Mouse (Mus musculus): ENCODE measurements around the gene Brap. TPM values are rescaled to one million over a fixed set of nuclear protein-coding genes. Genes with fewer than 3 reads are reported as not detected.
A peak's percentile ranks its signal among the peaks of the same experiment; 100 is the strongest.

Brap gene
- polyA plus RNA-seq, 1 experiment = 31.9 TPM

DNA sequence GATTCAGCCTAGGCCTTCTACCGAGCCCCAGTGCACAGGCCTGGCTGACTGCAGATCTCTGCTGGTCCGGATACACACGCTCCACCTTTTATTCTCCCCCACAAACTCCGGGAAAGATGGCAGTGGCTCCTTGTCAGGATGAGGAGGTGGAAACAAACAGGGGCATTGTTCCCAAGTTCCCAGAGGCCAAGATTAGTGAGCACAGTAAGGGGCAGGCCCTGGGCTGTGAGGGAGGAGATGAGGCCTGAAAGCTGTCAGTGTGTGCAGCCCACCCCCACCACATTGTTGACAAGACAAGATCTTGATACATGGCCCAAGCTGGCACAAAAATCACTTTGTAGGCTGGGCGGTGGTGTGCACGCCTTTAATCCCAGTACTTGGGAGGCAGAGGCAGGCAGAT is 36.4 kb downstream of the Brap start:
- no peak for TF ChIP-seq EP300 (IDR thresholded peaks at IDR 0.05; ENCODE audit: insufficient read depth, low read depth, low read length)
- no peak for TF ChIP-seq CTCF (IDR thresholded peaks at IDR 0.05; ENCODE audit: low read depth, low read length)
- no peak for TF ChIP-seq POLR2A (IDR thresholded peaks at IDR 0.05; ENCODE audit: insufficient read depth, low read length)
- Histone ChIP-seq H3K9ac (ENCODE audit: low read depth, poor library complexity, severe bottlenecking) (no peak overlapping the region), H3K4me3 (ENCODE audit: low read depth, low read length) (no peak overlapping the region), H3K27ac (ENCODE audit: insufficient read depth, low read length) (no peak overlapping the region), H3K27me3 (ENCODE audit: control insufficient read depth, insufficient read depth, low read length, poor library complexity, severe bottlenecking) (no peaks in the 10 kb centered on the region), H3K9me3 (replicated peaks; ENCODE audit: control insufficient read depth, insufficient read depth, low read length, poor library complexity, severe bottlenecking) (no peaks in the 10 kb centered on the region), H3K36me3 (ENCODE audit: control insufficient read depth, insufficient read depth, low read length, poor library complexity, severe bottlenecking) (no peaks in the 10 kb centered on the region), H3K4me1 (ENCODE audit: control insufficient read depth, insufficient read depth, low read length) (peaks cover 4% of the 10 kb centered on the region)

DNA sequence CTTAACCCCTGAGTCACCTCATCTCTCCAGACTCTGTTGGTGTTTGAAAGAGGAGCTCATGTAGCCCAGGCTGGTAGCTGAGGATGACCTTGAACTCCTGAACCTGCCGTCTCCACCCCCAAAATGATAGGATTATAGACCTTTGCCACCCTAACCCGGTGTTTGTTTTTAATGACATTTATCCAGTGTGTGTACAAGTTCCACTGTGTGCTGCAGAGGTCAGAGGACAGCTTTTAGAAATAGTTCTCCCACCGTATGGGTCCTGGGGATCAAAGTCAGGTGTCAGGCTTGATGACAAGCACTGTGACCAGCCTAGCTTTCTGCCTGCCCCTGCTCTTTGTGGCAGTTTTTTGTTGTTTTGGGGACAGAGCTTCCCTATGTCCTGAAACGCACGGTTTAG is 39.5 kb downstream of the Brap start:
- Histone ChIP-seq H3K9ac (ENCODE audit: low read depth, poor library complexity, severe bottlenecking) (0 out of 2 replicates have a peak overlapping the region, but pooled peaks have one; percentile 63), H3K4me1 (ENCODE audit: control insufficient read depth, insufficient read depth, low read length) (peaks cover 6% of the 10 kb centered on the region), H3K9me3 (replicated peaks; ENCODE audit: control insufficient read depth, insufficient read depth, low read length, poor library complexity, severe bottlenecking) (no peaks in the 10 kb centered on the region), H3K36me3 (ENCODE audit: control insufficient read depth, insufficient read depth, low read length, poor library complexity, severe bottlenecking) (no peaks in the 10 kb centered on the region), H3K27ac (ENCODE audit: insufficient read depth, low read length) (no peak overlapping the region), H3K4me3 (ENCODE audit: low read depth, low read length) (no peak overlapping the region), H3K27me3 (ENCODE audit: control insufficient read depth, insufficient read depth, low read length, poor library complexity, severe bottlenecking) (no peaks in the 10 kb centered on the region)
- no peak for TF ChIP-seq CTCF (IDR thresholded peaks at IDR 0.05; ENCODE audit: low read depth, low read length)
- TF ChIP-seq EP300 (IDR thresholded peaks at IDR 0.05; ENCODE audit: insufficient read depth, low read depth, low read length) = no peak
- TF ChIP-seq POLR2A (IDR thresholded peaks at IDR 0.05; ENCODE audit: insufficient read depth, low read length) = no peak

DNA sequence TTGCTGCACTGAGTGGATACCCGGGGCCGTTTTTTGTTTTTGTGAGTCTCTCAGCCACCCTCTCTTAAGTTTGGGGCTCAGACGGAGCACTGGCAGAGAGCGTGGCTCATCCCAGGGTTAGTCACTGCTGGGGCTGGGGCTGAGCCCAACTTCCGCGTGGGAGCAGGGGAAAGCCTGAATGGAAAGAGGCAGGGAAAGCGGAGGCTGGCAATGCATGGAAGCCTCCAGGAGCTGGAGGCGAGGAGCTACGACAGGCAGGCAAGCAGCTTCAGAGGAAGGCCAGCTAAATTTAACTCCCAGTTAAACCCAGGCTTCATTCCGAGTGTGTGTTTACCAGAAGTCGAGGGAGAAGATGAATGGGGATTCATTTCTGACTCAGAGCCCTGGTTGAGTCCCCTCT is 40.1 kb downstream of the Brap start:
- no peaks in the 10 kb centered on the region for H3K27me3 ChIP-seq (ENCODE audit: control insufficient read depth, insufficient read depth, low read length, poor library complexity, severe bottlenecking)
- no peak overlapping the region for H3K4me3 ChIP-seq (ENCODE audit: low read depth, low read length)
- no peaks in the 10 kb centered on the region for H3K9me3 ChIP-seq (replicated peaks; ENCODE audit: control insufficient read depth, insufficient read depth, low read length, poor library complexity, severe bottlenecking)
- no peak overlapping the region for H3K27ac ChIP-seq (ENCODE audit: insufficient read depth, low read length)
- H3K4me1 ChIP-seq (ENCODE audit: control insufficient read depth, insufficient read depth, low read length) = peaks cover 6% of the 10 kb centered on the region
- H3K36me3 ChIP-seq (ENCODE audit: control insufficient read depth, insufficient read depth, low read length, poor library complexity, severe bottlenecking) = no peaks in the 10 kb centered on the region
- TF ChIP-seq POLR2A (IDR thresholded peaks at IDR 0.05; ENCODE audit: insufficient read depth, low read length) (no peak), EP300 (IDR thresholded peaks at IDR 0.05; ENCODE audit: insufficient read depth, low read depth, low read length) (no peak), CTCF (IDR thresholded peaks at IDR 0.05; ENCODE audit: low read depth, low read length) (no peak)
- H3K9ac ChIP-seq (ENCODE audit: low read depth, poor library complexity, severe bottlenecking) = peak overlapping the region; percentile 63

- no peaks in the 10 kb centered on the region for H3K9me3 ChIP-seq (replicated peaks; ENCODE audit: control insufficient read depth, insufficient read depth, low read length, poor library complexity, severe bottlenecking)
- no peak overlapping the region for H3K4me3 ChIP-seq (ENCODE audit: low read depth, low read length)
- no peaks in the 10 kb centered on the region for H3K27me3 ChIP-seq (ENCODE audit: control insufficient read depth, insufficient read depth, low read length, poor library complexity, severe bottlenecking)
- H3K4me1 ChIP-seq (ENCODE audit: control insufficient read depth, insufficient read depth, low read length) = peaks cover 6% of the 10 kb centered on the region
- H3K27ac ChIP-seq (ENCODE audit: insufficient read depth, low read length) = no peak overlapping the region
- H3K36me3 ChIP-seq (ENCODE audit: control insufficient read depth, insufficient read depth, low read length, poor library complexity, severe bottlenecking) = no peaks in the 10 kb centered on the region
- no peak overlapping the region for H3K9ac ChIP-seq (ENCODE audit: low read depth, poor library complexity, severe bottlenecking)
- no peak for TF ChIP-seq POLR2A (IDR thresholded peaks at IDR 0.05; ENCODE audit: insufficient read depth, low read length)
Observed at GRCm38 (mm10) chr5:121701111-121701769, 40.9 kb downstream of the Brap start.

- Histone ChIP-seq H3K27me3 (ENCODE audit: control insufficient read depth, insufficient read depth, low read length, poor library complexity, severe bottlenecking) (no peaks in the 10 kb centered on the region), H3K27ac (ENCODE audit: insufficient read depth, low read length) (no peak overlapping the region), H3K4me1 (ENCODE audit: control insufficient read depth, insufficient read depth, low read length) (peaks cover 6% of the 10 kb centered on the region), H3K9me3 (replicated peaks; ENCODE audit: control insufficient read depth, insufficient read depth, low read length, poor library complexity, severe bottlenecking) (no peaks in the 10 kb centered on the region), H3K9ac (ENCODE audit: low read depth, poor library complexity, severe bottlenecking) (no peak overlapping the region), H3K4me3 (ENCODE audit: low read depth, low read length) (no peak overlapping the region), H3K36me3 (ENCODE audit: control insufficient read depth, insufficient read depth, low read length, poor library complexity, severe bottlenecking) (no peaks in the 10 kb centered on the region)
- TF ChIP-seq EP300 (IDR thresholded peaks at IDR 0.05; ENCODE audit: insufficient read depth, low read depth, low read length) (no peak), CTCF (IDR thresholded peaks at IDR 0.05; ENCODE audit: low read depth, low read length) (no peak), POLR2A (IDR thresholded peaks at IDR 0.05; ENCODE audit: insufficient read depth, low read length) (no peak)
Observed at GRCm38 (mm10) chr5:121703341-121703740, 43.0 kb downstream of the Brap start.

DNA sequence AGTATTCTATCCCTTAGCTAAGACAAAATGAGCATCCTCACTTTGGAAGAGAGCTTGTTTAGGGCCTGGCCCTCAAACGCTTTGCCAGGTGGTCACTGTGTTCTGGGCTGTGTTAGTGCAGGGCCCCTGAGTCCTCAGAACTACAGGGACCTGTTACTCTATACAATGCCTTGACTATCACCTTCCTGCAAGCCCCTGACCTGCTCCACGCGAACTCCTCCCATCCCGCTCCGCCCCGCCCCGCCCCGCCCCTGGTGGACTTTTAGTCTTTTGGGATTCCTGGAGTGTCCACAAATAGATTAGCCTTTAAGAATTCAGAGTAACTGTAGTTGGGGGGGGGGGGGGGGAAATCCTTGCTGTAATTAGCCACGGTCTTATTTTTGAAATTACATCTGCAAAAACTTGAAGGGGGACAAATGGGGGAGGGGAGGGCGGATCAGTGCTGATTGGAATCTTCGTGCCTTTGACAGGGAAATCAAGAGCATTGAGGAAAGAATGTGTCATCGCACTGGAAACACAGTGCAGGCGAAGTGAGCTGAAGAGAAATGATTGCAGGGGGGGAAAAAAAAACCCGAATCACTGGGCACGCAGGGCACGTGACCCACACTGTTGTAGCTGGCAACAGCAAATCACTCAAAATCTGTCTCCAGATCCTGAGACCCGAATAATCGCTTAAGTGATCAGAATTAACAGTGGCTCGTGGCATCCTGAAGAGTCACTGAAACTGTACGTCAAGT is 44.3 kb downstream of the Brap start:
- peaks cover 6% of the 10 kb centered on the region for H3K4me1 ChIP-seq (ENCODE audit: control insufficient read depth, insufficient read depth, low read length)
- no peaks in the 10 kb centered on the region for H3K9me3 ChIP-seq (replicated peaks; ENCODE audit: control insufficient read depth, insufficient read depth, low read length, poor library complexity, severe bottlenecking)
- no peak for TF ChIP-seq CTCF (IDR thresholded peaks at IDR 0.05; ENCODE audit: low read depth, low read length)
- 0 out of 2 replicates have a peak, but pooled peaks have one; percentile 53 for TF ChIP-seq EP300 (IDR thresholded peaks at IDR 0.05; ENCODE audit: insufficient read depth, low read depth, low read length)
- H3K27me3 ChIP-seq (ENCODE audit: control insufficient read depth, insufficient read depth, low read length, poor library complexity, severe bottlenecking) = no peaks in the 10 kb centered on the region
- H3K36me3 ChIP-seq (ENCODE audit: control insufficient read depth, insufficient read depth, low read length, poor library complexity, severe bottlenecking) = no peaks in the 10 kb centered on the region
- peak overlapping the region; percentile 23; the same call in 1 of the 2 replicates for H3K9ac ChIP-seq (ENCODE audit: low read depth, poor library complexity, severe bottlenecking)
- H3K4me3 ChIP-seq (ENCODE audit: low read depth, low read length) = peak overlapping the region; percentile 30
- H3K27ac ChIP-seq (ENCODE audit: insufficient read depth, low read length) = peak overlapping the region; percentile 87
